Mouse (Mus musculus): Measurements from ENCODE around the gene Aifm3. TPM values are rescaled to one million over a fixed set of nuclear protein-coding genes. Genes with fewer than 3 reads are reported as not detected.
"Not testable (repeated sequence)": the region's sequence is repeated elsewhere in the genome, so short reads cannot be mapped to it uniquely, and the experiment has no call there.

The Aifm3 gene
- total RNA-seq, 2 experiments from 2014 or later: 0.13 TPM; not detected in 1

- intact Hi-C loops (cut with DNase I; ENCODE audit: low total_unique reads): no loop called here
- no peak for DNase-seq
Measured at GRCm38 (mm10) chr16:17532676-17533329, 43.4 kb downstream of the Aifm3 start.

- intact Hi-C loops (cut with DNase I; ENCODE audit: low total_unique reads): no loop called here
- no peak for DNase-seq
Measured at GRCm38 (mm10) chr16:17536584-17536983, 47.2 kb downstream of the Aifm3 start.

GRCm38 (mm10) chr16:17542632-17543031 lies 53.2 kb downstream of the Aifm3 start:
- DNase-seq: no peak

GRCm38 (mm10) chr16:17552837-17553236 lies 63.4 kb downstream of the Aifm3 start:
- DNase-seq: no peak
- intact Hi-C loops (cut with DNase I; ENCODE audit: low total_unique reads): no loop called here

More at GRCm38 (mm10) chr16:17542632-17543031, 53.2 kb downstream of the Aifm3 start:
- intact Hi-C loops (cut with DNase I; ENCODE audit: low total_unique reads): no loop called here

GRCm38 (mm10) chr16:17553910-17554685 lies 64.7 kb downstream of the Aifm3 start:
- intact Hi-C loops (cut with DNase I; ENCODE audit: low total_unique reads): no loop called here
- no peak for DNase-seq

- intact Hi-C loops (cut with DNase I; ENCODE audit: low total_unique reads): loop anchor here (5.0 kb wide), 2 partner anchors 38 to 63 kb away; partner anchors contain the start of gene Smpd4
- not testable (repeated sequence) for DNase-seq
Measured at GRCm38 (mm10) chr16:17554702-17555101, 65.3 kb downstream of the Aifm3 start.

GRCm38 (mm10) chr16:17556180-17556579 lies 66.8 kb downstream of the Aifm3 start:
- DNase-seq: no peak
- intact Hi-C loops (cut with DNase I; ENCODE audit: low total_unique reads): loop anchor here (5.0 kb wide), 2 partner anchors 36 to 61 kb away; partner anchors contain the start of gene Smpd4

GRCm38 (mm10) chr16:17556907-17557306 lies 67.5 kb downstream of the Aifm3 start:
- intact Hi-C loops (cut with DNase I; ENCODE audit: low total_unique reads): loop anchor here (5.0 kb wide), 2 partner anchors 35 to 60 kb away; partner anchors contain the start of gene Smpd4
- DNase-seq: no peak

Other genes with a start within 250 kb of the Aifm3 start
- 1 to 10 TPM in 1 of 2 experiments, under 1 TPM in 1; 0.96 to 1.2 TPM for gene Tmem191c, start 213.5 kb upstream of the Aifm3 start, total RNA-seq (2021)
- under 1 TPM; 0.29 to 0.72 TPM for gene Serpind1, start 158.2 kb upstream of the Aifm3 start, total RNA-seq (2021)
- 10 to 100 TPM; 12.1 to 12.7 TPM for gene Snap29, start 83.6 kb upstream of the Aifm3 start, total RNA-seq (2021)
- 10 to 100 TPM; 16.0 to 16.6 TPM for gene Pi4ka, start 83.3 kb upstream of the Aifm3 start, total RNA-seq (2021)
- gene Crkl, start 37.6 kb upstream of the Aifm3 start, total RNA-seq (2021): 10 to 100 TPM; 21.0 to 21.2 TPM
- 10 to 100 TPM; 19.0 to 22.0 TPM for gene Lztr1, start 19.1 kb downstream of the Aifm3 start, total RNA-seq (2021)
- 10 to 100 TPM; 10.6 to 12.5 TPM for gene Thap7, start 41.5 kb downstream of the Aifm3 start, total RNA-seq (2021)
- gene Lrrc74b, start 71.6 kb downstream of the Aifm3 start, total RNA-seq (2021): 1 to 10 TPM; 1.5 to 1.6 TPM
- gene P2rx6, start 72.3 kb downstream of the Aifm3 start, total RNA-seq (2021): 1 to 10 TPM; 6.5 to 7.0 TPM
- 1 to 10 TPM in 1 of 2 experiments, under 1 TPM in 1; 0.97 to 1.3 TPM for gene Slc7a4, start 93.6 kb downstream of the Aifm3 start, total RNA-seq (2021)
- 1 to 10 TPM; 8.4 to 9.1 TPM for gene Smpd4, start 129.7 kb downstream of the Aifm3 start, total RNA-seq (2021)
- gene Ccdc74a, start 156.9 kb downstream of the Aifm3 start, total RNA-seq (2021): 1 to 10 TPM in 1 of 2 experiments, under 1 TPM in 1; 0.82 to 1.5 TPM
- gene Med15, start 243.3 kb downstream of the Aifm3 start, total RNA-seq (2021): 10 to 100 TPM; 19.8 to 20.9 TPM